Mouse (Mus musculus) CH12.LX (cell line): ENCODE measurements at regions not wholly inside any gene's neighbourhood (a gene's known extent, or its start where the extent isn't known, plus 50 kb on each side); places are given as distances from the start of the nearest gene placed in this dataset.

Experiments used
- DNase-seq: peaks from one replicate; pipeline ENCODE4 v3.0.0-alpha.2; 2013; ENCODE audit errors: extremely low read depth
- H3K27ac ChIP-seq: 2 replicates; pipeline ENCODE4 v1.5.1; 2012; ENCODE audit warnings: low read depth, mild to moderate bottlenecking, control low read depth, moderate library complexity; ENCODE audit not compliant: insufficient read depth
- H3K27me3 ChIP-seq: replicated peaks from 2 replicates; pipeline ENCODE3; 2012; ENCODE audit warnings: inconsistent platforms
- H3K36me3 ChIP-seq, 2 experiments: replicated peaks in 1 of 2; 2 replicates each; pipeline versions ENCODE3 to v1.6.1; 2012; ENCODE audit warnings: inconsistent platforms in 1 of 2, low read length in 1 of 2, mild to moderate bottlenecking in 1 of 2, mixed read lengths in 1 of 2, moderate library complexity in 1 of 2; ENCODE audit not compliant: control insufficient read depth in 1 of 2, insufficient read depth in 1 of 2
- H3K4me1 ChIP-seq, 2 experiments: 2 replicates each; pipeline ENCODE4 v1.6.1; 2012; ENCODE audit warnings: inconsistent platforms in 1 of 2, moderate library complexity in 1 of 2; ENCODE audit not compliant: insufficient read depth in 2 of 2, control insufficient read depth in 1 of 2
- H3K4me2 ChIP-seq: 2 replicates; pipeline ENCODE4 v1.6.1; 2012; ENCODE audit warnings: low read depth, mild to moderate bottlenecking, control low read depth; ENCODE audit not compliant: poor library complexity, insufficient read depth, severe bottlenecking
- H3K4me3 ChIP-seq, 3 experiments: fragments of 150-350 bp in 1 of 3; sonication (generic) in 1 of 3; replicated peaks in 1 of 3; 2 replicates each; pipeline versions ENCODE3 to v1.5.1; 2011 to 2012; ENCODE audit warnings: low read depth in 2 of 3, low read length in 2 of 3, mild to moderate bottlenecking in 2 of 3, moderate library complexity in 2 of 3, control low read depth in 1 of 3, improper control_type of control experiment in 1 of 3, inconsistent platforms in 1 of 3, mixed read lengths in 1 of 3; ENCODE audit not compliant: poor library complexity in 1 of 3
- H3K79me2 ChIP-seq: replicated peaks from 2 replicates; pipeline ENCODE4 v1.6.1; 2012; ENCODE audit warnings: mild to moderate bottlenecking, moderate library complexity; ENCODE audit not compliant: control insufficient read depth, poor library complexity, insufficient read depth, severe bottlenecking; ENCODE audit errors: extremely low read depth
- H3K9ac ChIP-seq: 2 replicates; pipeline ENCODE4 v1.6.1; 2012; ENCODE audit warnings: low read depth, mild to moderate bottlenecking, control low read depth, moderate library complexity; ENCODE audit not compliant: insufficient read depth
- H3K9me3 ChIP-seq: replicated peaks from 2 replicates; pipeline ENCODE3; 2012; ENCODE audit warnings: low read length, inconsistent platforms, mixed read lengths
- CHD1 ChIP-seq: IDR thresholded peaks from 2 replicates; pipeline ENCODE4 v1.6.1; 2012; ENCODE audit warnings: low read depth, low read length, improper control_type of control experiment, inconsistent platforms
- CHD2 ChIP-seq: IDR thresholded peaks from 2 replicates; pipeline ENCODE4 v1.6.1; 2011; ENCODE audit warnings: low read length, improper control_type of control experiment
- ELF1 ChIP-seq: IDR thresholded peaks from 2 replicates; pipeline ENCODE4 v1.6.1; 2014; ENCODE audit warnings: low read depth, mild to moderate bottlenecking, inconsistent platforms, low read length, improper control_type of control experiment
- GABPA ChIP-seq: IDR thresholded peaks from 2 replicates; pipeline ENCODE4 v1.6.1; 2012; ENCODE audit warnings: low read depth, low read length, improper control_type of control experiment, inconsistent platforms; ENCODE audit not compliant: insufficient replicate concordance
- HCFC1 ChIP-seq: IDR thresholded peaks from 2 replicates; pipeline ENCODE4 v1.6.1; 2012; ENCODE audit warnings: low read depth, mild to moderate bottlenecking, inconsistent platforms, low read length, improper control_type of control experiment
- IRF4 ChIP-seq: IDR thresholded peaks from 2 replicates; pipeline ENCODE4 v1.6.1; 2014; ENCODE audit warnings: low read depth, mild to moderate bottlenecking, inconsistent platforms, low read length, improper control_type of control experiment
- JUN ChIP-seq: IDR thresholded peaks from 2 replicates; pipeline ENCODE4 v1.6.1; 2011; ENCODE audit warnings: low read depth, mild to moderate bottlenecking, low read length, improper control_type of control experiment, moderate library complexity; ENCODE audit not compliant: insufficient read depth
- KAT2A ChIP-seq: IDR thresholded peaks from 2 replicates; pipeline ENCODE4 v1.6.1; 2012; ENCODE audit warnings: low read length, improper control_type of control experiment, inconsistent platforms; ENCODE audit not compliant: insufficient replicate concordance
- MAFK ChIP-seq: IDR thresholded peaks from 2 replicates; pipeline ENCODE4 v1.6.1; 2011; ENCODE audit warnings: low read length, improper control_type of control experiment; ENCODE audit not compliant: insufficient replicate concordance
- MAX ChIP-seq: IDR thresholded peaks from 2 replicates; pipeline ENCODE4 v1.6.1; 2011; ENCODE audit warnings: low read length, improper control_type of control experiment
- MAZ ChIP-seq: IDR thresholded peaks from 2 replicates; pipeline ENCODE4 v1.6.1; 2012; ENCODE audit warnings: low read depth, mild to moderate bottlenecking, inconsistent platforms, low read length, improper control_type of control experiment, moderate library complexity
- MEF2A ChIP-seq: IDR thresholded peaks from 2 replicates; pipeline ENCODE4 v1.6.1; 2014; ENCODE audit warnings: low read depth, mild to moderate bottlenecking, inconsistent platforms, low read length, improper control_type of control experiment, borderline replicate concordance
- MXI1 ChIP-seq: IDR thresholded peaks from 2 replicates; pipeline ENCODE4 v1.6.1; 2011; ENCODE audit warnings: mild to moderate bottlenecking, low read depth, low read length, improper control_type of control experiment
- MYC ChIP-seq: IDR thresholded peaks from 2 replicates; pipeline ENCODE4 v1.6.1; 2011; ENCODE audit warnings: low read depth, mild to moderate bottlenecking, improper control_type of control experiment, low read length
- NELFE ChIP-seq: IDR thresholded peaks from 2 replicates; pipeline ENCODE4 v1.6.1; 2011; ENCODE audit warnings: low read depth, low read length, improper control_type of control experiment
- NRF1 ChIP-seq: IDR thresholded peaks from 2 replicates; pipeline ENCODE4 v1.6.1; 2014; ENCODE audit warnings: low read depth, mild to moderate bottlenecking, inconsistent platforms, low read length, improper control_type of control experiment, moderate library complexity
- POLR2A ChIP-seq: IDR thresholded peaks from 2 replicates; pipeline ENCODE4 v1.6.1; 2011; ENCODE audit warnings: low read depth, mild to moderate bottlenecking, improper control_type of control experiment, low read length
- POLR2AphosphoS2 ChIP-seq: IDR thresholded peaks from 2 replicates; pipeline ENCODE4 v1.6.1; 2011; ENCODE audit warnings: low read depth, low read length, improper control_type of control experiment
- RAD21 ChIP-seq: IDR thresholded peaks from 2 replicates; pipeline ENCODE4 v1.6.1; 2011; ENCODE audit warnings: low read depth, mild to moderate bottlenecking, low read length, improper control_type of control experiment, moderate library complexity
- RCOR1 ChIP-seq: conservative IDR thresholded peaks from 2 replicates; pipeline ENCODE4 v1.6.1; 2012; ENCODE audit warnings: low read depth, mild to moderate bottlenecking, inconsistent platforms, low read length, improper control_type of control experiment
- SIN3A ChIP-seq: IDR thresholded peaks from 2 replicates; pipeline ENCODE4 v1.6.1; 2012; ENCODE audit warnings: low read length, improper control_type of control experiment, inconsistent platforms
- SMC3 ChIP-seq: IDR thresholded peaks from 2 replicates; pipeline ENCODE4 v1.6.1; 2011; ENCODE audit warnings: low read depth, low read length, improper control_type of control experiment
- TBP ChIP-seq: conservative IDR thresholded peaks from 2 replicates; pipeline ENCODE4 v1.6.1; 2011; ENCODE audit warnings: low read depth, low read length, improper control_type of control experiment
- TCF12 ChIP-seq: IDR thresholded peaks from 2 replicates; pipeline ENCODE4 v1.6.1; 2014; ENCODE audit warnings: low read depth, mild to moderate bottlenecking, inconsistent platforms, low read length, improper control_type of control experiment
- UBTF ChIP-seq: IDR thresholded peaks from 2 replicates; pipeline ENCODE4 v1.6.1; 2012; ENCODE audit warnings: low read depth, mild to moderate bottlenecking, inconsistent platforms, low read length, improper control_type of control experiment, moderate library complexity
- USF1 ChIP-seq: IDR thresholded peaks from 2 replicates; pipeline ENCODE4 v1.6.1; 2014; ENCODE audit warnings: low read depth, mild to moderate bottlenecking, inconsistent platforms, low read length, improper control_type of control experiment
- USF2 ChIP-seq: conservative IDR thresholded peaks from 2 replicates; pipeline ENCODE4 v1.6.1; 2011; ENCODE audit warnings: low read depth, low read length, improper control_type of control experiment
- ZNF384 ChIP-seq: IDR thresholded peaks from 2 replicates; pipeline ENCODE4 v1.6.1; 2012; ENCODE audit warnings: low read depth, low read length, improper control_type of control experiment, inconsistent platforms
- dilution Hi-C: fragments of 300-500 bp; cut with MboI; formaldehyde crosslinking; loops from 2 replicates; pipeline ENCODE4 v1.14.3; 2020; ENCODE audit warnings: low sequenced_read_pairs; ENCODE audit not compliant: extremely low pct_unique_long_range_greater_than_20kb, extremely low pct_ligation_motif_present
- in situ Hi-C: fragments of 300-500 bp; cut with MboI; formaldehyde crosslinking; loops from 3 replicates; pipeline ENCODE4 v1.14.3; 2019; ENCODE audit warnings: low sequenced_read_pairs, low pct_ligation_motif_present, low pct_unique_long_range_greater_than_20kb, mixed read lengths

DNA sequence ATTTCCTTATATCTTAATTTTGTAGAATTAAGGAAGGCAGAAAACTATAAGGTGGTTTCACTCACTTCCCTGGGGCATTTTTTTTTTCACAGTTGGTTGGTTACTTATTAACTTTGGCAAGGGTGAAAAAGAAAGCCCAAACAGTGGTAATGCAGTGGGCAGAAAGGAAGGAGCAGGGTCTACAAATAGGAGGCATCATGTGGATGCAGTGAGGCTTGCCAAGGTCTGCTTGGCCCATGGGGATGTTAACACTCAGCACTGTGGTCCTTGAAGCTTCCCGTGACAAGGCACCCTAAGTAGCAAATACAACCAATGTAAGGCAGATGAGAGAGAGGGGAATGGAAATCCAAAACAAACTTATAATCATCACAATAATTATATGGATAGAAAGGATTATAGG lies 1577.5 kb downstream of the Efna5 start:
- in situ Hi-C loops = no loop called here
- no peak overlapping the region for H3K9ac ChIP-seq
- no peak overlapping the region for H3K4me3 ChIP-seq
- no peak for DNase-seq
- no peaks in the 10 kb centered on the region for H3K27me3 ChIP-seq
- TF ChIP-seq ZNF384 (no peak), HCFC1 (no peak), GABPA (no peak), POLR2A (no peak), JUN (no peak), RAD21 (no peak), MYC (no peak), CHD2 (no peak), CHD1 (no peak), RCOR1 (no peak), NELFE (no peak), USF1 (no peak), IRF4 (no peak), USF2 (no peak), MAX (no peak), SMC3 (no peak), MEF2A (no peak), POLR2AphosphoS2 (no peak)
- dilution Hi-C loops = no loop called here
- no peaks in the 10 kb centered on the region for H3K79me2 ChIP-seq
- no peak overlapping the region for H3K4me2 ChIP-seq
- no peaks in the 10 kb centered on the region for H3K36me3 ChIP-seq
- no peak overlapping the region for H3K27ac ChIP-seq
- H3K4me1 ChIP-seq = no peaks in the 10 kb centered on the region
- peaks cover 16% of the 10 kb centered on the region for H3K9me3 ChIP-seq

DNA sequence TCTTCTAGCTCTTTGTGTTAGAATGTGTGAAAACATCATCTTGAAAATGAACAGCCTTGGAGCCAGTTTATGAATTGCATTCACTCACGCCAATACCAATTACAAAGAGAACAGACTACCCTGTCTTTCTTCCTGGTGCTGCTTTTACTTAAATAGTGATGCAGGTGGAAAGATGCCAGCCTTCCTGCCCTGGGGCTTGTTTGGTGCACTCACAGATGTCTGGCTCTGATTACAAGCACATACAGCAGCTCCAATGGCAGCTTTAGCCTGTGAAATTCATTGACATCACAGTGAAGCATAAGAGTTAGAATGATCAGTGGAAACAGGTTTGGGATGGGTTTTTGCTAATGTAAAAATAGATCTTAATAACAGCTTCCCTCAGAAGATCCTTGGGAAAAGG lies 1579.1 kb downstream of the Efna5 start:
- no peaks in the 10 kb centered on the region for H3K4me1 ChIP-seq
- TF ChIP-seq MXI1 = no peak
- TF ChIP-seq ZNF384 = no peak
- no peak for TF ChIP-seq MEF2A
- TF ChIP-seq MAFK = no peak
- TF ChIP-seq NRF1 = no peak
- no peak for TF ChIP-seq TBP
- TF ChIP-seq MAZ = no peak
- no peak for TF ChIP-seq SIN3A
- no peak for TF ChIP-seq NELFE
- TF ChIP-seq RAD21 = no peak
- TF ChIP-seq ELF1 = no peak
- TF ChIP-seq POLR2AphosphoS2 = no peak
- TF ChIP-seq TCF12 = no peak
- TF ChIP-seq UBTF = no peak
- no peak for TF ChIP-seq KAT2A
- TF ChIP-seq GABPA = no peak
- TF ChIP-seq JUN = no peak
- no peak for TF ChIP-seq MYC
- no peak for DNase-seq
- dilution Hi-C loops (no loop called here), in situ Hi-C loops (no loop called here)
- no peak overlapping the region for H3K27ac ChIP-seq
- no peaks in the 10 kb centered on the region for H3K36me3 ChIP-seq
- no peak overlapping the region for H3K9ac ChIP-seq
- no peaks in the 10 kb centered on the region for H3K27me3 ChIP-seq
- H3K79me2 ChIP-seq = no peaks in the 10 kb centered on the region
- H3K4me2 ChIP-seq = no peak overlapping the region
- peaks cover 14% of the 10 kb centered on the region for H3K9me3 ChIP-seq
- H3K4me3 ChIP-seq = no peak overlapping the region
